ENCODE assay signal across 10 mouse cellular contexts in the genomic region with DNA sequence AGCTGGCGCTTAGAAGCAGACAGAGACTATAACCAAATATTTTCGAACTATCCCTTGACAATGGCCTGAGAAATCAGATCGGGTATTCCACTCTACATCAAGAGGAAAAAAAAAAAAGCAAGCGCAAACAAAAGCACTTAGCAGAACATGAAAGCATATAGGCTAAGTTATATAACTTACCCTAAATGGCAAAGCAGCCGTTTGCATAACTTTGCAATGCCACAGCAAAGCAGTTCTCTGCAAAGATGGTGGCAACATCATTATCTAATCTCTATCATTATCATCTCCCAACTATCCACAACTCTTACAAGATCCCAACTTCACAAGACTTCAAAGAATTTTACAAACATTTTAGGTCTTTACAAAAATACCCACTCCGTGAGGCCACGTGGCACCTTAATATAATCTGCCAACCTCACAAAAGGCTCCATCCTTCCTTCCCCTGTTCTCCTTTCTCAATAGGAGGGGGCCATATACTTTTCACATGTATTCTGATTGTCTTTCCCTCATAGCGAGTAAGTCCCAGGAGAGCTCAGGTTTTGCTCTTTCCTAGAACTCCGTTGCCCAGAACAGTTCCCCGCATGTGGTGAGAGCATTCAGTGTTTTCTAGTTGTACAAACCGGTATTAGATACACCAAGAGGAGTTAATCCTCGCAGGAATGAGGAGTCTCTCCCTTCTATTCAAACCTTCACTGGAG. TPM values are rescaled to one million over a fixed set of nuclear protein-coding genes. Genes with fewer than 3 reads are reported as not detected.
DNase-seq lines count a peak whose midpoint lies in the region; ATAC-seq and TF ChIP-seq lines count a peak whose summit lies in the region.
"Had no signal": no experiment of that assay in that cellular context is flagged by ENCODE, and none has a peak within 500 bp of the region (broad histone marks: within the 10 kb centered on the region; RNA-seq: fewer than 3 reads in every experiment).

No protein-coding gene starts in this region.

- H3K27me3 ChIP-seq in heart, embryonic 13.5 days (replicated peaks), result peaks cover 5% of the 10 kb centered on the region; the same call in 1 of the 2 replicates
- H3K27me3 ChIP-seq in midbrain, embryonic 11.5 days (ENCODE audit: control insufficient read depth, insufficient read depth, low read length), result peaks cover 5% of the 10 kb centered on the region
- peaks cover 44% of the 10 kb centered on the region for H3K27me3 ChIP-seq in midbrain, embryonic 10.5 days (ENCODE audit: low read depth, poor library complexity, severe bottlenecking)
- no peaks in the 10 kb centered on the region for H3K27me3 ChIP-seq in kidney, postnatal 0 days (ENCODE audit: insufficient read depth, low read length)

- 38% methylated on average over 12 of the region's 12 CpGs for WGBS in heart, embryonic 13.5 days
- WGBS in midbrain, embryonic 11.5 days, result 52% methylated on average over 12 of the region's 12 CpGs
- WGBS in midbrain, embryonic 10.5 days, result 57% methylated on average over 12 of the region's 12 CpGs
- 64% methylated on average over 12 of the region's 12 CpGs for WGBS in kidney, postnatal 0 days

- peak overlapping the region; percentile 85 for H3K4me3 ChIP-seq in heart, embryonic 13.5 days
- H3K4me3 ChIP-seq in midbrain, embryonic 11.5 days (ENCODE audit: low read depth, low read length), result no peak overlapping the region
- H3K4me3 ChIP-seq in midbrain, embryonic 10.5 days, result no peak overlapping the region
- peak overlapping the region; percentile 58 for H3K4me3 ChIP-seq in kidney, postnatal 0 days (replicated peaks; ENCODE audit: low read depth, low read length)

- H3K27ac ChIP-seq in heart, embryonic 13.5 days (replicated peaks), result peak overlapping the region; percentile 96
- H3K27ac ChIP-seq in midbrain, embryonic 11.5 days (ENCODE audit: low read depth, low read length), result no peak overlapping the region
- H3K27ac ChIP-seq in midbrain, embryonic 10.5 days (replicated peaks), result no peak overlapping the region
- H3K27ac ChIP-seq in kidney, postnatal 0 days, result peak overlapping the region; percentile 71
- H3K27ac ChIP-seq: limb, embryonic 15.5 days had no signal

- H3K36me3 ChIP-seq in heart, embryonic 13.5 days, result no peaks in the 10 kb centered on the region
- no peaks in the 10 kb centered on the region for H3K36me3 ChIP-seq in midbrain, embryonic 11.5 days (ENCODE audit: control insufficient read depth, insufficient read depth, low read length)
- no peaks in the 10 kb centered on the region for H3K36me3 ChIP-seq in midbrain, embryonic 10.5 days
- no peaks in the 10 kb centered on the region for H3K36me3 ChIP-seq in kidney, postnatal 0 days (ENCODE audit: insufficient read depth, low read length)
- H3K36me3 ChIP-seq: limb, embryonic 15.5 days had no signal

- H3K9ac ChIP-seq in heart, embryonic 13.5 days, result peak overlapping the region; percentile 97
- H3K9ac ChIP-seq in midbrain, embryonic 11.5 days (ENCODE audit: low read length), result no peak overlapping the region
- 0 out of 2 replicates have a peak overlapping the region, but pooled peaks have one; percentile 28 for H3K9ac ChIP-seq in kidney, postnatal 0 days (ENCODE audit: low read depth, low read length)
- H3K9ac ChIP-seq: limb, embryonic 15.5 days had no signal

- peaks cover 34% of the 10 kb centered on the region for H3K4me1 ChIP-seq in heart, embryonic 13.5 days
- H3K4me1 ChIP-seq in midbrain, embryonic 11.5 days (ENCODE audit: control insufficient read depth, insufficient read depth, low read length), result peaks cover 9% of the 10 kb centered on the region
- H3K4me1 ChIP-seq in midbrain, embryonic 10.5 days, result peaks cover 22% of the 10 kb centered on the region
- H3K4me1 ChIP-seq in kidney, postnatal 0 days (replicated peaks; ENCODE audit: insufficient read depth, low read length), result no peaks in the 10 kb centered on the region

- peak overlapping the region; percentile 86 for H3K4me2 ChIP-seq in heart, embryonic 13.5 days
- peak overlapping the region; percentile 91; the same call in 1 of the 2 replicates for H3K4me2 ChIP-seq in midbrain, embryonic 11.5 days
- H3K4me2 ChIP-seq in kidney, postnatal 0 days (ENCODE audit: low read length), result peak overlapping the region; percentile 95

- no peaks in the 10 kb centered on the region for H3K9me3 ChIP-seq in heart, embryonic 13.5 days
- no peaks in the 10 kb centered on the region for H3K9me3 ChIP-seq in midbrain, embryonic 11.5 days (ENCODE audit: control insufficient read depth, low read length)
- H3K9me3 ChIP-seq in midbrain, embryonic 10.5 days (replicated peaks), result no peaks in the 10 kb centered on the region
- no peaks in the 10 kb centered on the region for H3K9me3 ChIP-seq in kidney, postnatal 0 days (replicated peaks; ENCODE audit: low read length)
- H3K9me3 ChIP-seq: limb, embryonic 15.5 days had no signal

- DNase-seq in heart, adult 8-10 months (ENCODE audit: low spot score), result no peak
- peak; percentile 85 for DNase-seq in midbrain, embryonic 11.5 days (ENCODE audit: low spot score, missing footprints)
- DNase-seq in midbrain, embryonic 10.5 days (ENCODE audit: low spot score), result no peak
- no peak for DNase-seq in kidney, postnatal 0 days (ENCODE audit: low spot score)
- no peak for DNase-seq in thymus, postnatal 14 days
- no peak for DNase-seq in embryo, embryonic 9.5 days (ENCODE audit: extremely low spot score)
- DNase-seq: cerebellum, adult 8-10 months; thymus, postnatal 25 days had no signal

- no peak for TF ChIP-seq CTCF in kidney, postnatal 0 days (IDR thresholded peaks at IDR 0.05; ENCODE audit: low read depth)

- ATAC-seq in heart, embryonic 13.5 days (ENCODE audit: extremely low read depth, insufficient number of reproducible peaks, low FRiP score, low TSS enrichment), result no peak
- no peak for ATAC-seq in midbrain, embryonic 11.5 days (ENCODE audit: low FRiP score)
- ATAC-seq in kidney, postnatal 0 days (replicated peaks; ENCODE audit: low FRiP score, low read depth), result no peak

RNA-seq across cellular contexts. Expression of a gene that starts 1.6 kb away (rescaled TPM):
- 30.5 and 33.9 TPM in 2 replicates for polyA plus RNA-seq in heart, embryonic 13.5 days (2015; fragmentation: Nextera tagmentation; extraction: Ambion mirVana)
- total RNA-seq in heart, adult 8-10 months (2022), result 10 to 100 TPM; 77.3 to 89.7 (median 87.0) TPM
- polyA plus RNA-seq in midbrain, embryonic 11.5 days (2014; fragmentation: Nextera tagmentation; extraction: Ambion mirVana), result 3.7 and 4.4 TPM in 2 replicates
- polyA plus RNA-seq in midbrain, embryonic 10.5 days (2016; fragmentation: Nextera tagmentation; extraction: Ambion mirVana), result 1.9 and 2.6 TPM in 2 replicates
- 14.0 and 15.3 TPM in 2 replicates for polyA plus RNA-seq in kidney, postnatal 0 days (2015; fragmentation: Nextera tagmentation; extraction: Ambion mirVana)

RNA-seq across cellular contexts. Expression of a gene that starts 49.1 kb away (rescaled TPM):
- polyA plus RNA-seq in heart, embryonic 13.5 days (2015; fragmentation: Nextera tagmentation; extraction: Ambion mirVana), result 30.9 and 31.2 TPM in 2 replicates
- total RNA-seq in heart, adult 8-10 months (2022), result 10 to 100 TPM; 51.8 to 58.4 (median 54.5) TPM
- 46.3 and 47.0 TPM in 2 replicates for polyA plus RNA-seq in midbrain, embryonic 11.5 days (2014; fragmentation: Nextera tagmentation; extraction: Ambion mirVana)
- 44.5 and 55.6 TPM in 2 replicates for polyA plus RNA-seq in midbrain, embryonic 10.5 days (2016; fragmentation: Nextera tagmentation; extraction: Ambion mirVana)
- polyA plus RNA-seq in kidney, postnatal 0 days (2015; fragmentation: Nextera tagmentation; extraction: Ambion mirVana), result 77.4 and 79.6 TPM in 2 replicates

Comparison
In these comparisons a context has a peak if more than half of its experiments do, and no peak if none do; other contexts are left out.
1. H3K27ac ChIP-seq: peak in heart, embryonic 13.5 days (single experiment) and kidney, postnatal 0 days (single experiment); none in midbrain, embryonic 11.5 days (single experiment) and midbrain, embryonic 10.5 days (single experiment).
2. H3K4me3 ChIP-seq: peak in heart, embryonic 13.5 days (single experiment) and kidney, postnatal 0 days (single experiment); none in midbrain, embryonic 11.5 days (single experiment) and midbrain, embryonic 10.5 days (single experiment).
3. Peak in every context shown above with its lines, with median percentiles within 50 percentile points of each other: H3K4me2 ChIP-seq.